Comparison of ENCODE assay signal across 8 mouse cellular contexts in genomic region chr8:77379300-77379699, GRCm38 (mm10).
DNase-seq lines count a peak whose midpoint lies in the region; ATAC-seq and TF ChIP-seq lines count a peak whose summit lies in the region.

No protein-coding gene starts in this region.

- H3K36me3 ChIP-seq in forebrain, embryonic 10.5 days (replicated peaks): peaks cover 17% of the 10 kb centered on the region
- H3K36me3 ChIP-seq in forebrain, embryonic 15.5 days: no peaks in the 10 kb centered on the region
- no peaks in the 10 kb centered on the region for H3K36me3 ChIP-seq in testis, adult 2 months (ENCODE audit: control insufficient read depth, insufficient read depth, low read length)
- H3K36me3 ChIP-seq in limb, embryonic 11.5 days (ENCODE audit: control insufficient read depth, insufficient read depth, low read length): peaks cover 2% of the 10 kb centered on the region; the same call in 1 of the 2 replicates

- TF ChIP-seq CTCF in testis, adult 2 months (IDR thresholded peaks at IDR 0.05; ENCODE audit: control insufficient read depth, insufficient read depth, insufficient replicate concordance, low read depth, low read length): peak; percentile 56; the same call in 1 of the 2 replicates

- no peak overlapping the region for H3K27ac ChIP-seq in forebrain, embryonic 10.5 days
- H3K27ac ChIP-seq in forebrain, embryonic 15.5 days (replicated peaks): no peak overlapping the region
- no peak overlapping the region for H3K27ac ChIP-seq in testis, adult 2 months (ENCODE audit: control insufficient read depth, insufficient read depth, low read depth, low read length)
- no peak overlapping the region for H3K27ac ChIP-seq in limb, embryonic 11.5 days (replicated peaks; ENCODE audit: low read depth, low read length)

- no peak overlapping the region for H3K4me3 ChIP-seq in forebrain, embryonic 10.5 days
- H3K4me3 ChIP-seq in forebrain, embryonic 15.5 days: no peak overlapping the region
- H3K4me3 ChIP-seq in testis, adult 2 months (ENCODE audit: control insufficient read depth, low read depth, low read length): no peak overlapping the region
- no peak overlapping the region for H3K4me3 ChIP-seq in limb, embryonic 11.5 days (ENCODE audit: low read depth, low read length)

- H3K9me3 ChIP-seq in forebrain, embryonic 10.5 days: no peaks in the 10 kb centered on the region
- no peaks in the 10 kb centered on the region for H3K9me3 ChIP-seq in forebrain, embryonic 15.5 days
- no peaks in the 10 kb centered on the region for H3K9me3 ChIP-seq in limb, embryonic 11.5 days (ENCODE audit: control insufficient read depth, low read length)

- no peak for TF ChIP-seq POLR2A in testis, adult 2 months (IDR thresholded peaks at IDR 0.05; ENCODE audit: control insufficient read depth, low read depth, low read length)

- no peak for ATAC-seq in forebrain, embryonic 15.5 days (replicated peaks)
- no peak for ATAC-seq in limb, embryonic 11.5 days (ENCODE audit: insufficient number of reproducible peaks, low FRiP score, low TSS enrichment, low read depth)

- H3K4me1 ChIP-seq in forebrain, embryonic 10.5 days: peaks cover 5% of the 10 kb centered on the region
- peaks cover 10% of the 10 kb centered on the region for H3K4me1 ChIP-seq in forebrain, embryonic 15.5 days
- H3K4me1 ChIP-seq in testis, adult 2 months (ENCODE audit: control insufficient read depth, insufficient read depth, low read length): no peaks in the 10 kb centered on the region
- H3K4me1 ChIP-seq in limb, embryonic 11.5 days (ENCODE audit: control insufficient read depth, insufficient read depth, low read length): peaks cover 11% of the 10 kb centered on the region

- H3K27me3 ChIP-seq in forebrain, embryonic 10.5 days (ENCODE audit: poor library complexity, severe bottlenecking): no peaks in the 10 kb centered on the region
- no peaks in the 10 kb centered on the region for H3K27me3 ChIP-seq in forebrain, embryonic 15.5 days
- H3K27me3 ChIP-seq in testis, adult 2 months (ENCODE audit: control insufficient read depth, insufficient read depth, low read length): no peaks in the 10 kb centered on the region
- H3K27me3 ChIP-seq in limb, embryonic 11.5 days (ENCODE audit: control insufficient read depth, insufficient read depth, low read length): no peaks in the 10 kb centered on the region

- DNase-seq in forebrain, embryonic 10.5 days (ENCODE audit: extremely low spot score, low spot score): peak; percentile 47
- DNase-seq in testis, postnatal 14 days (ENCODE audit: low spot score): no peak
- peak; percentile 71 for DNase-seq in limb, embryonic 11.5 days (ENCODE audit: low spot score)
- peak; percentile 19 for DNase-seq in skeletal muscle tissue, adult 2 months (ENCODE audit: low read depth, low spot score)
- no peak for DNase-seq in urinary bladder, adult 18-20 months (ENCODE audit: low spot score in 2 of 2)
- DNase-seq in kidney, adult 11 months: no peak

- 55% methylated on average over 11 of the region's 11 CpGs for WGBS in forebrain, embryonic 10.5 days
- 59% methylated on average over 11 of the region's 11 CpGs for WGBS in forebrain, embryonic 15.5 days
- WGBS in limb, embryonic 11.5 days: 64% methylated on average over 11 of the region's 11 CpGs

- H3K9ac ChIP-seq in forebrain, embryonic 15.5 days (replicated peaks): no peak overlapping the region
- H3K9ac ChIP-seq in limb, embryonic 11.5 days (ENCODE audit: low read length): no peak overlapping the region

- no peak overlapping the region for H3K4me2 ChIP-seq in forebrain, embryonic 15.5 days (replicated peaks)
- H3K4me2 ChIP-seq in limb, embryonic 11.5 days (ENCODE audit: low read depth, severe bottlenecking): no peak overlapping the region

Comparison
In these comparisons a context has a peak if more than half of its experiments do, and no peak if none do; other contexts are left out.
1. DNase-seq: peak in forebrain, embryonic 10.5 days (single experiment), limb, embryonic 11.5 days (single experiment) and skeletal muscle tissue, adult 2 months (single experiment); none in testis, postnatal 14 days (single experiment), urinary bladder, adult 18-20 months (0 of 2) and kidney, adult 11 months (single experiment).